Mouse (Mus musculus): ENCODE data around the gene Gm20388. TPM values are rescaled to one million over a fixed set of nuclear protein-coding genes. Genes with fewer than 3 reads are reported as not detected.
A peak's percentile ranks its signal among the peaks of the same experiment; 100 is the strongest.

The Gm20388 gene
- polyA plus RNA-seq, 1 experiment from 2014 or later = 7.4 TPM

DNA sequence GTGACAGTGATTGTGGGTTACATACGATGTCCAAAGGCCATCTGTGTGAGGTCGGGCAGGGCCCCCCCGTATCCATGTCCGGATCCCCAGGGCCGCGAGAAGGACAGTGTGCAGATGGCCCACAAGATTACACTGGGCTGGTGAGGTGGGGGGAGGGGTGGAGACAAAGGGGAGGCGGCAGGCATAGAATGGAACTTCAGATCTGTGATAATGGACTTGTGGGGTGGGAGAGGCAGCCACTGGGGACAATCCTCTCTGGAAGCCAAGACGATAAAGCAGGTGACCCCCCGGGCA is 425.4 kb downstream of the Gm20388 start:
- Histone ChIP-seq H3K9me3 (replicated peaks) (no peaks in the 10 kb centered on the region), H3K27me3 (0 out of 2 replicates have a peak, but pooled peaks cover 3% of the 10 kb centered on the region), H3K9ac (no peak overlapping the region), H3K27ac (peak overlapping the region; percentile 75; the same call in 1 of the 2 replicates), H3K4me3 (replicated peaks) (no peak overlapping the region), H3K4me1 (peaks cover 64% of the 10 kb centered on the region), H3K4me2 (0 out of 2 replicates have a peak overlapping the region, but pooled peaks have one; percentile 45), H3K36me3 (no peaks in the 10 kb centered on the region)
- WGBS = 7% methylated on average over 9 of the region's 9 CpGs
- peak; percentile 49; the same call in 1 of the 2 replicates for ATAC-seq (replicated peaks; ENCODE audit: low FRiP score)

DNA sequence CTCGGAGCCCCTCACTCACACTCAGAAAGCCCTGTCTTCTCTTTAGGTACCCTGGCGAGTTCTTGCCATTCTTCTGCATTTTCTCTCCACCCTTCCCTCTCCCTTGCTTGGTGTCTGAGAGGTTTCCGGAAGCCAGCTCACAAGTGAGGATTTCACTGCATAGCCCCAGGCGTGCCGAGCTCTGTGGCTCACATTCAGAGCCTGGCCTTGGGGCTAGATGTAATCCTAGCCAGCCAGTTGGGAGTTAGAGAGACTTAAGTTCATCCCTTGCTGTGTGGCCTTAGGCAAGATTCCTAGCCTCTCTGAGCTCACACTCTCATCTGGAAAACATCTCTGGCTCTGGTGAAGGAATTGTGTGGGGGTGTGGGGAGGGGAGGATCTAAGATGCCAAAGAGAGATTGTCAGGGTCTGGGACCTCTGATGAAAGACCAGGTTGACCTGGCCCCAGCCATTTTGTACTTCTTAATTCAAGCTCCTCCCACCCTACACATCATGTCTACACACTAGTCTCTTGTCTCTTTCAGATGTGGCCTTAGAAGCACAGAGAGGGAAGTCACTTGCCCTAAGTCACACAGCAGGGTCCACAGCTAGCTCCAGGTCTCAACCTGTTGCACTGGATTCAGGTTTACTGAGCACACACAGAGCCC is 426.4 kb downstream of the Gm20388 start:
- H3K4me1 ChIP-seq = peaks cover 55% of the 10 kb centered on the region
- 53% methylated on average over 5 of the region's 5 CpGs for WGBS
- no peak for ATAC-seq (replicated peaks; ENCODE audit: low FRiP score)
- no peak overlapping the region for H3K4me2 ChIP-seq
- no peak overlapping the region for H3K27ac ChIP-seq
- H3K4me3 ChIP-seq (replicated peaks) = no peak overlapping the region
- no peaks in the 10 kb centered on the region for H3K9me3 ChIP-seq (replicated peaks)
- no peak overlapping the region for H3K9ac ChIP-seq
- H3K36me3 ChIP-seq = no peaks in the 10 kb centered on the region
- 0 out of 2 replicates have a peak, but pooled peaks cover 3% of the 10 kb centered on the region for H3K27me3 ChIP-seq

DNA sequence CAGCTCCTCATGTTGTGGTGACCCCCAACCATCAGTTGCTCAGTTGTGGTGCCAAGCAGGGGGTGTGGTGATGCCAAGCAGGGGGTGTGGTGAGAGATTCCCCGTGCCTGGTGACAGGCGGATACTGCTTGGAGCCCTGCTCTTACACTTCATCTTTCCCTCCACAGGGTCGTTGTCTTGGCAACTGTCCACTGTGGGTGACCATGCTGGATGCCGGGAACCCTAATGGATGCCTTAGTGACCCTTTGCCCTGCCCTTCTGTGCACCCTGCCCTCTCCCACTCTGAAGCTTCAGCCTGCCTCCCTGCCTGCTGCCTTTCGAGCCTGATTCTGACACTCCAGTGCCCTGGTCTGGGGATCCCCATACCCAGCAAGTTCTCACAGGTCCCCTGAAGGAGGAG is 427.0 kb downstream of the Gm20388 start:
- WGBS = 55% methylated on average over 5 of the region's 5 CpGs
- Histone ChIP-seq H3K4me2 (no peak overlapping the region), H3K9ac (no peak overlapping the region), H3K27ac (no peak overlapping the region), H3K36me3 (no peaks in the 10 kb centered on the region), H3K9me3 (replicated peaks) (no peaks in the 10 kb centered on the region), H3K27me3 (0 out of 2 replicates have a peak, but pooled peaks cover 3% of the 10 kb centered on the region), H3K4me3 (replicated peaks) (no peak overlapping the region), H3K4me1 (peaks cover 52% of the 10 kb centered on the region)
- ATAC-seq (replicated peaks; ENCODE audit: low FRiP score) = no peak

DNA sequence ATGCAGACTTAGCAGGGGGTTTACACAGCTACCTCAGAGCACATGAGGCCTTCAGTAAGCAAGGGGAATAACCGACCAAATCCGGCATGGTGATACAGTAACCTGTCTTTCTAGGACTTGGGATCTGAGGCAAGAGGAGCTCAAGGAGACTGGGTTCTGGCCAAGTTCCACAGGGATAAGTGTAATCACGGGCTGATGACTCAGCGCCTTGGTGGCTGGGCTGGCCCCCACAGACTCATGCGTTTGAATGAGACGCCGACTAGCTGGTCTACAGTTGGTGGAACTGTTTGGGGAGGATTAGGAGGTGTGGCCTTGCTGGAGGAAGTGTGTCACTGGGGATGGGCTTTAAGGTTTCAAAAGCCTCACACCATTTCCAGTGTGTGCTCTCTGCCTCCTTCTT is 428.0 kb downstream of the Gm20388 start:
- no peak for ATAC-seq (replicated peaks; ENCODE audit: low FRiP score)
- Histone ChIP-seq H3K9ac (no peak overlapping the region), H3K4me2 (no peak overlapping the region), H3K27ac (no peak overlapping the region), H3K9me3 (replicated peaks) (no peaks in the 10 kb centered on the region), H3K27me3 (0 out of 2 replicates have a peak, but pooled peaks cover 3% of the 10 kb centered on the region), H3K4me3 (replicated peaks) (no peak overlapping the region), H3K36me3 (no peaks in the 10 kb centered on the region), H3K4me1 (peaks cover 61% of the 10 kb centered on the region)
- 88% methylated on average over 7 of the region's 7 CpGs for WGBS

DNA sequence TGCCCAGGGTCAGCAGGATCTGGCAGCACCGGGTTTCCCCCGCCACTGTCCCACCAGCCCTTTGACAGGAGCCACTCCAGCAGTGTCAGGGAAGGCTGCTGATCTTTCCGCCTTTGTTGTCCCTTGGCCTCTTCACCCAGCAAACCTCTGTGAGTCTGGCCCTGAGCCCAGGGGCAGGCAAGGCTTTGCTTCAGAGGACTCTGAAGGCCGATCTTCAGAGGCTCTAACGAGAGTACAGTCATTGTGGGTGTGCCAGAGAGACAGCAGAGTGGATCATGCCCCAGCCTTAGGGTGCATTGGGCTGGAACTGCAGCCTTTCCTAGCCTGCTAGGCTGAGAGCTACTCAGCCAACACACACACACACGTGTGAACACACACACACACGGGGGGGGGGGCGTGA is 429.1 kb downstream of the Gm20388 start:
- WGBS = 43% methylated on average over 7 of the region's 8 CpGs

DNA sequence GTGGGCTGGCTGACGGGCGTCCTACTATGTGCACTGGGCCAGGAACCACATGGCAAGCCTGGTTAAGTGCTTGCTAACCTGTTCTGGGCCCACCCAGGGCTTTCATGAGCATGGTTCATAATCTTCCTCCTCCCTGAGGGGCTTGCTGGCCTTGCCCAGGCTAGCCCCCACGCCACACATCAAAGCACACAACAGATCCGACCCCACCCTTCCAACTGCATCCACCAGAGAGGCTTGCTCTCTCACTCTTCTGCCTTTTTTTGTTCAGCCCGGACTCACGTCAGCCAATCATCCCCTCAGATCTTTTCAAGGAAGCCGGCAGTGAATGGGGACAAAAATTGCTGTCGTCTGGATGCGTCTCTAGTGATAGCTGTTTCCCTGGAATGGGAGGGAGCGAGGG is 430.5 kb downstream of the Gm20388 start:
- 0 out of 2 replicates have a peak, but pooled peaks cover 3% of the 10 kb centered on the region for H3K27me3 ChIP-seq
- no peaks in the 10 kb centered on the region for H3K36me3 ChIP-seq
- ATAC-seq (replicated peaks; ENCODE audit: low FRiP score) = no peak
- no peak overlapping the region for H3K9ac ChIP-seq
- no peak overlapping the region for H3K27ac ChIP-seq
- no peaks in the 10 kb centered on the region for H3K9me3 ChIP-seq (replicated peaks)
- no peak overlapping the region for H3K4me2 ChIP-seq
- peaks cover 65% of the 10 kb centered on the region for H3K4me1 ChIP-seq
- 79% methylated on average over 10 of the region's 10 CpGs for WGBS
- H3K4me3 ChIP-seq (replicated peaks) = no peak overlapping the region

More for the DNA sequence above, 429.1 kb downstream of the Gm20388 start:
- Histone ChIP-seq H3K4me2 (no peak overlapping the region), H3K36me3 (no peaks in the 10 kb centered on the region), H3K9me3 (replicated peaks) (no peaks in the 10 kb centered on the region), H3K4me1 (peaks cover 66% of the 10 kb centered on the region), H3K27me3 (0 out of 2 replicates have a peak, but pooled peaks cover 3% of the 10 kb centered on the region), H3K27ac (no peak overlapping the region), H3K9ac (no peak overlapping the region), H3K4me3 (replicated peaks) (no peak overlapping the region)
- ATAC-seq (replicated peaks; ENCODE audit: low FRiP score) = no peak; the same call in 1 of the 2 replicates

DNA sequence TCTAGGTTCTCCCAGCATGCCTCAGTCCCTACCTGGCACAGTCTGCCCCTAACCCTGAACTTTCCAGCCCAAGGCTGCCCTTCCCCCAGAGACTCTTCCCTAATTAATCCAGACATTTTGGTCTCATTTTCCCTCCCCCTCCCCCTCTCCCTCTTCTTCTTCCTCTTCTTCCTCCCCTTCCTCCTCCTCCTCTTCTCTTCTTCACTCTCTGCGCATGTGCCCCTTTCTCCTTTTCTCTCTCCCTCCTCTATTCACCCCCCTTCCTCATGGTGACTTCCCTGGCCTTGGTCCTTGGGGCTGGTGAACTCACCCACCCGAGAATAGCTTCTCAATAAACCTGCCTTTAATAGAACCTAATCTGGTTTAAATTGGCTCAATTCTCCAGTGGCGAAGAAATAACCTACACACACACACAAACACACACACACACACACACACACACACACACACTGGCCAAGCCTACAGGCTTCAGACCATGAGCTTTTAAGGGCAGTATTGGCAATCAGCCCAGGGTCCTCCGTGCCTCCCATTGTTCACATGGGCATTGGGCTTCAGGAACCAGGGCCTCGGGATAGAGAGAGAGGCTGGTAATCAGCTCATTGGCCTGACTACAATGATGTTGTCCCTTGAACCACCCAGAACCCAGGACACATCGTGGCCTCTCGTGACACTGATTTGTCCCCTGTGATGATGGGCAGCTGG is 432.4 kb downstream of the Gm20388 start:
- no peak overlapping the region for H3K27ac ChIP-seq
- H3K27me3 ChIP-seq = no peaks in the 10 kb centered on the region
- no peaks in the 10 kb centered on the region for H3K9me3 ChIP-seq (replicated peaks)
- no peak overlapping the region for H3K9ac ChIP-seq
- ATAC-seq (replicated peaks; ENCODE audit: low FRiP score) = no peak
- 68% methylated on average over 7 of the region's 7 CpGs for WGBS
- H3K4me2 ChIP-seq = no peak overlapping the region
- H3K4me3 ChIP-seq (replicated peaks) = no peak overlapping the region
- no peaks in the 10 kb centered on the region for H3K36me3 ChIP-seq
- peaks cover 70% of the 10 kb centered on the region for H3K4me1 ChIP-seq

DNA sequence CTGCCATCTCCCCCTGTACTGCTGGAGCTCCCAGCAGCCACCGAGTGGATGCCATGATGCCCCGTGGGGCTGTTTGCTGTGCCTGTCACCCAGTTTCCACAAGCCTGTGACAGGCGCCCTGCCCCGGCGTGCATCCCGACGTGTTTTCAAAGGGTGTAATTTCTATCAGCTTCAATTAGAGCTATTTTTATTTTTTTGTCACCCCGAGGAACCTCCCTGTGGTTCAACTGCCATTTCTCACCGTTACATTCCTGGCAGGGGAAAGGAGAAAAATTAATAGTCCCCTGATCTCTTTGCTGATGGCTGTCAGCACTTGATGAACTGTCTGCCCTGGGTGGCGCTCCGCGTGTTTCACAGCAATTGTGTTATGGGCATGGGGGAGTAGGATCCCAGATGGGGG is 432.9 kb downstream of the Gm20388 start:
- no peak overlapping the region for H3K9ac ChIP-seq
- no peaks in the 10 kb centered on the region for H3K9me3 ChIP-seq (replicated peaks)
- WGBS = 63% methylated on average over 12 of the region's 12 CpGs
- no peak for ATAC-seq (replicated peaks; ENCODE audit: low FRiP score)
- H3K27me3 ChIP-seq = no peaks in the 10 kb centered on the region
- H3K4me3 ChIP-seq (replicated peaks) = no peak overlapping the region
- no peaks in the 10 kb centered on the region for H3K36me3 ChIP-seq
- no peak overlapping the region for H3K4me2 ChIP-seq
- H3K4me1 ChIP-seq = peaks cover 75% of the 10 kb centered on the region
- H3K27ac ChIP-seq = no peak overlapping the region

DNA sequence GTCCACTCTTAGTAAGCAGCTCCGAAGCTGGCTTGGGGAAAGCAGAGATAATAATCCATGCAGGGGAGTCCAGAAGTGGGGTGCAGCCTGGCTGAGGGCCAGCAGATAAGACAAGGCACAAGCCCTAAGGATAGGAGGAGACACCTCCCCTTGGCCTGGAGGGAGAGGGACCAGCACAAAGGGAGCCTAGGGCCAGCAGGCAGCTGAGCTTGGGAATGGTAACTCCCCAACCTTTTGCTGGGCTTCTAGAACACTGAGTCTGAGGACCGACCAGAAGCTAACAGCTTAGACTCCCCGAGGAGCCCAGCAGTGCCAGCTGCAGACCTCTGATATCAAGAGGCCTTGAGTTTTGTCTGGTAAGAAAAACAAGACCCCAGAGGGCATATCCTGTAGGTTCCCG is 433.5 kb downstream of the Gm20388 start:
- no peaks in the 10 kb centered on the region for H3K27me3 ChIP-seq
- peak overlapping the region; percentile 49 for H3K27ac ChIP-seq
- peaks cover 81% of the 10 kb centered on the region for H3K4me1 ChIP-seq
- no peaks in the 10 kb centered on the region for H3K9me3 ChIP-seq (replicated peaks)
- no peak overlapping the region for H3K9ac ChIP-seq
- 25% methylated on average over 4 of the region's 4 CpGs for WGBS
- H3K4me3 ChIP-seq (replicated peaks) = no peak overlapping the region
- no peaks in the 10 kb centered on the region for H3K36me3 ChIP-seq
- 0 out of 2 replicates have a peak overlapping the region, but pooled peaks have one; percentile 3 for H3K4me2 ChIP-seq
- no peak for ATAC-seq (replicated peaks; ENCODE audit: low FRiP score)

DNA sequence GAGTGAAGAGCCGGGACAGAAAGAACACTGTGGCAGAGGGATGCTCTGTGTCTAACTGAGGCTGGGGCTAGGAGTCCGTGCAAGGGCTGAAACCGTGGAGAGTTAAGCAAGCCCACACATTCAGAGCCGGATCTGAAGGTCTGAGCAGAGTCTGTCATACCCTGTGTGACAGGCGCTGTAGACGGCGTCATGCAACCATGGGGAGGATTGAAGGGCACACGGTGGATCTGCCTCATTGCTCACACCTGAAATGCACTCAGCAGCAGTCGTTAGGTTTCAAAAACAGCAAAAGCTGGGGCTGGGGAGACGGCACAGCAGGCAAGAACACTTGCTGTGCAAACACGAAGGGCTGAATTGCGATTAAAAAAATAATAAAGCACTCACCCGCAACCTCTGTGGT is 433.9 kb downstream of the Gm20388 start:
- ATAC-seq (replicated peaks; ENCODE audit: low FRiP score) = no peak; the same call in 1 of the 2 replicates
- H3K9me3 ChIP-seq (replicated peaks) = no peaks in the 10 kb centered on the region
- no peak overlapping the region for H3K9ac ChIP-seq
- no peaks in the 10 kb centered on the region for H3K36me3 ChIP-seq
- H3K4me3 ChIP-seq (replicated peaks) = no peak overlapping the region
- H3K4me2 ChIP-seq = 0 out of 2 replicates have a peak overlapping the region, but pooled peaks have one; percentile 3
- H3K27ac ChIP-seq = peak overlapping the region; percentile 49
- 24% methylated on average over 13 of the region's 13 CpGs for WGBS
- H3K27me3 ChIP-seq = no peaks in the 10 kb centered on the region
- peaks cover 82% of the 10 kb centered on the region for H3K4me1 ChIP-seq

DNA sequence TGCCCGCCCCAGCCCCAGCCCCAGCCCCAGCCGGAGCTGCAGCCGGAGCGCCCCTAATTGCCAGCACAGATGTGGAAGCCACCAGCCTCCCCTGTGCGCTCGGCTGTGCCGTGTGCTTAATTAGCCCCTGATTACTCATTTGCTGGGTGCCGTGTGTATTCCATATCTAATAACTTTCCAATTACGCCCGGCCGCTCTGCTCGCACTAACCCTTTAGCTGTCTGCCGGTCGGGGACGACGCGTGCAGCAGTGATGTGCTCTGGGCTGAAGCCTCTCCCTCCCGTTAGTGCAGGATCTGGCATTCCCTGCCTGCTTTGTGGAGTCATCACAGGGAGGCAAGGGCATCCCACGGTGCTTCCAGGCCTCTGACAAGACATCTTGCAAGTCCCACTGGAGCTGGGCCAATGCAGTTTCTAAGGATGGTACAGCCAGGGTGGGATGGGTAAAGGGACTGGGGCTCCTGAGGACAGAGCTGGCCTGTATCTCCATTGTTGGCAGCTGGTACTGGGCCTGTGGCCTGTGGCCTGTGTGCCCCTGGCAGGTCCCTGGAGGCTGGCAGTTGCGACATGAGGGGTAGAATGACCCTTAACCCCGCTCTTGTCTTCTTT is 437.2 kb downstream of the Gm20388 start:
- WGBS = 65% methylated on average over 21 of the region's 21 CpGs
- Histone ChIP-seq H3K27ac (no peak overlapping the region), H3K27me3 (no peaks in the 10 kb centered on the region), H3K36me3 (no peaks in the 10 kb centered on the region), H3K4me3 (replicated peaks) (no peak overlapping the region), H3K4me2 (no peak overlapping the region), H3K4me1 (peaks cover 93% of the 10 kb centered on the region), H3K9ac (no peak overlapping the region), H3K9me3 (replicated peaks) (no peaks in the 10 kb centered on the region)
- no peak for ATAC-seq (replicated peaks; ENCODE audit: low FRiP score)

DNA sequence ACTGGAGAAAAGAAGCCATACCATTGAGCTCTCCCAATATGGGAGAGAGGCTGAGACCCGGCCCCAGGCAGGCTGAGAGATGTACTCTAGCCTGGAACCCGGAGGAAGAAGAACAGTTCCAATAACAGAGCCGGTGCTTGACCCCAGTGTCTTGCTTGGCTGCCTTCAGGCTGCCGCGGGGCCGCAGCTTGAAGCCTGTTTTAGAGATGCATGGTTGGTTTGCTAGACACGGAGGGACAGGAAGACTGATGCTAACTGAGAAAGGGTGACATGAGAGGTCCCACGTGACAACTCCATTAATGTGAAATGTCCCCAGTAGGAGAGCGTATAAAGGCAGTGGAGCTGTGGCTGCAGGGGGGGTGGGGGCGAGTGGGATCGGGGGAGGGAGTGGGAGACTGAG is 438.3 kb downstream of the Gm20388 start:
- no peak overlapping the region for H3K9ac ChIP-seq
- H3K4me2 ChIP-seq = peak overlapping the region; percentile 24; the same call in 1 of the 2 replicates
- peaks cover 94% of the 10 kb centered on the region for H3K4me1 ChIP-seq
- no peaks in the 10 kb centered on the region for H3K27me3 ChIP-seq
- WGBS = 11% methylated on average over 11 of the region's 11 CpGs
- peak overlapping the region; percentile 42; the same call in 1 of the 2 replicates for H3K27ac ChIP-seq
- no peaks in the 10 kb centered on the region for H3K9me3 ChIP-seq (replicated peaks)
- H3K36me3 ChIP-seq = no peaks in the 10 kb centered on the region
- 0 out of 2 replicates have a peak, but pooled peaks have one; percentile 28 for ATAC-seq (replicated peaks; ENCODE audit: low FRiP score)
- no peak overlapping the region for H3K4me3 ChIP-seq (replicated peaks)
